Comparison of ENCODE assay signal across 8 mouse cellular contexts in the genomic region with DNA sequence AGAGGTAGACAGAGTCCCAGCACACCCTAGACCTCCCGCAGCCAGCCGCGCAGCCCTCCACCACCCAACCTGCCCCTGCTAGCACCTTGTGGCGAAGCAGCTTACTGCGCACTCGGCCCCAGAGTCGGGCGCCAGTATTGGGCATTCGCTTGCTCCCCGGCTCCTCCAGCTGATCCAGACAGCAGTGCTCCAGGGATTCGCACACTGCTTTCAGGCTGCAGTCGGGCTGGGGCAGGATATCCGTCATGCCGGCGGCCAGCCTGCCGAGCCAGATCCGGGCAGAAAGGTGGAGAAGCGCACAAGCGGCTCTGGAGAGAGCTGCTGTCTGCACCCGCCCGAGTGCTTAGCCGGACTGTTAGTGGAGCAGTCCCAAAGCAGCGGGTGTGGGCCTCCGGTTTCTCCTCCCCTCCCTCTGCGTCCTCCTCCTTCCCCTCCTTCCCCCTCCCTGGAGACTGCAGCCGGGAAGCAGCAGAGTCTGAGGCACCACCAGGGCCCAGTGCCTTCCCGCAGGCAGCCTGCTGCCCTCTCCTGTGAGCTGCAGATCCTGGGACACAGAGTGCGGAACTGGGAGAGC. TPM values are rescaled to one million over a fixed set of nuclear protein-coding genes. Genes with fewer than 3 reads are reported as not detected.
DNase-seq lines count a peak whose midpoint lies in the region; ATAC-seq and TF ChIP-seq lines count a peak whose summit lies in the region.

No protein-coding gene starts in this region.

- peaks cover 50% of the 10 kb centered on the region for H3K4me1 ChIP-seq in forebrain, embryonic 10.5 days
- peaks cover 40% of the 10 kb centered on the region for H3K4me1 ChIP-seq in heart, embryonic 16.5 days (ENCODE audit: control insufficient read depth, insufficient read depth, low read length)
- peaks cover 30% of the 10 kb centered on the region for H3K4me1 ChIP-seq in stomach, embryonic 15.5 days

- peak overlapping the region; percentile 74 for H3K9ac ChIP-seq in heart, embryonic 16.5 days (ENCODE audit: low read length)
- H3K9ac ChIP-seq in stomach, embryonic 15.5 days = no peak overlapping the region

- H3K27ac ChIP-seq in left cerebral cortex, adult 2 months = peak overlapping the region; percentile 33
- H3K27ac ChIP-seq in forebrain, embryonic 10.5 days = peak overlapping the region; percentile 69
- H3K27ac ChIP-seq in heart, embryonic 16.5 days (ENCODE audit: low read length) = peak overlapping the region; percentile 87
- peak overlapping the region; percentile 86 for H3K27ac ChIP-seq in stomach, embryonic 15.5 days

- H3K9me3 ChIP-seq in forebrain, embryonic 10.5 days = no peaks in the 10 kb centered on the region
- no peaks in the 10 kb centered on the region for H3K9me3 ChIP-seq in heart, embryonic 16.5 days (replicated peaks; ENCODE audit: control insufficient read depth, low read length)
- no peaks in the 10 kb centered on the region for H3K9me3 ChIP-seq in stomach, embryonic 15.5 days

- peak in 1 of 2 experiments; percentile 52 for DNase-seq in left cerebral cortex, adult 2 months (ENCODE audit: extremely low spot score in 1 of 2, low spot score in 2 of 2)
- no peak for DNase-seq in left cerebral cortex, adult 8-10 months (ENCODE audit: low spot score in 2 of 2)
- DNase-seq in forebrain, embryonic 10.5 days (ENCODE audit: extremely low spot score, low spot score) = peak; percentile 46
- DNase-seq in kidney, postnatal 10 days = peak; percentile 80
- DNase-seq in lung, postnatal 25 days (ENCODE audit: low spot score) = peak; percentile 68
- no peak for DNase-seq in MN1 (ENCODE audit: low spot score)

- intact Hi-C loops in left cerebral cortex, adult 2 months (cut with DNase I) = no loop called here

- peaks cover 59% of the 10 kb centered on the region for H3K27me3 ChIP-seq in forebrain, embryonic 10.5 days (ENCODE audit: poor library complexity, severe bottlenecking)
- H3K27me3 ChIP-seq in heart, embryonic 16.5 days (ENCODE audit: control insufficient read depth, insufficient read depth, low read length) = no peaks in the 10 kb centered on the region
- H3K27me3 ChIP-seq in stomach, embryonic 15.5 days (replicated peaks) = no peaks in the 10 kb centered on the region

- WGBS in forebrain, embryonic 10.5 days = 6% methylated on average over 28 of the region's 28 CpGs
- 7% methylated on average over 28 of the region's 28 CpGs for WGBS in heart, embryonic 16.5 days
- 12% methylated on average over 28 of the region's 28 CpGs for WGBS in stomach, embryonic 15.5 days

- peak overlapping the region; percentile 84 for H3K4me2 ChIP-seq in heart, embryonic 16.5 days (ENCODE audit: low read depth, low read length)
- peak overlapping the region; percentile 71 for H3K4me2 ChIP-seq in stomach, embryonic 15.5 days

- peaks cover 26% of the 10 kb centered on the region for H3K36me3 ChIP-seq in forebrain, embryonic 10.5 days (replicated peaks)
- no peaks in the 10 kb centered on the region; the same call in 1 of the 2 replicates for H3K36me3 ChIP-seq in heart, embryonic 16.5 days (ENCODE audit: control insufficient read depth, insufficient read depth)
- no peaks in the 10 kb centered on the region for H3K36me3 ChIP-seq in stomach, embryonic 15.5 days

- TF ChIP-seq CTCF in left cerebral cortex, adult 2 months (IDR thresholded peaks at IDR 0.05) = peak; percentile 3; the same call in 1 of the 2 replicates

- ATAC-seq in heart, embryonic 16.5 days (replicated peaks; ENCODE audit: extremely low read depth, insufficient read depth, low FRiP score) = peak; percentile 89
- peak; percentile 79 for ATAC-seq in stomach, embryonic 15.5 days (ENCODE audit: insufficient read depth, low FRiP score, low read depth)

- peak overlapping the region; percentile 46 for H3K4me3 ChIP-seq in left cerebral cortex, adult 2 months
- H3K4me3 ChIP-seq in forebrain, embryonic 10.5 days = peak overlapping the region; percentile 51
- H3K4me3 ChIP-seq in heart, embryonic 16.5 days (ENCODE audit: low read length) = peak overlapping the region; percentile 58
- peak overlapping the region; percentile 44 for H3K4me3 ChIP-seq in stomach, embryonic 15.5 days (replicated peaks)

RNA-seq across cellular contexts. Expression of gene Timm22, which starts 30.2 kb away (rescaled TPM):
- 10 to 100 TPM; 30.3 to 38.8 TPM for total RNA-seq in left cerebral cortex, adult 2 months (2021)
- 10 to 100 TPM; 28.9 to 39.8 (median 30.8) TPM for total RNA-seq in left cerebral cortex, adult 8-10 months (2022)
- 127 and 128 TPM in 2 replicates for polyA plus RNA-seq in forebrain, embryonic 10.5 days (2016; fragmentation: Nextera tagmentation; extraction: Ambion mirVana)
- 81.6 and 84.4 TPM in 2 replicates for polyA plus RNA-seq in heart, embryonic 16.5 days (2015; fragmentation: Nextera tagmentation; extraction: Ambion mirVana)
- 92.5 and 96.5 TPM in 2 replicates for polyA plus RNA-seq in stomach, embryonic 15.5 days (2015; fragmentation: Nextera tagmentation; extraction: Ambion mirVana)

RNA-seq across cellular contexts. Expression of gene Nxn, which starts 38.0 kb away (rescaled TPM):
- total RNA-seq in left cerebral cortex, adult 2 months (2021) = 10 to 100 TPM; 11.2 TPM
- total RNA-seq in left cerebral cortex, adult 8-10 months (2022) = 10 to 100 TPM in 3 of 4 experiments, 1 to 10 TPM in 1; 9.5 to 12.5 (median 10.9) TPM
- polyA plus RNA-seq in forebrain, embryonic 10.5 days (2016; fragmentation: Nextera tagmentation; extraction: Ambion mirVana) = 55.4 and 62.3 TPM in 2 replicates
- polyA plus RNA-seq in heart, embryonic 16.5 days (2015; fragmentation: Nextera tagmentation; extraction: Ambion mirVana) = 20.8 and 21.2 TPM in 2 replicates
- polyA plus RNA-seq in stomach, embryonic 15.5 days (2015; fragmentation: Nextera tagmentation; extraction: Ambion mirVana) = 35.1 and 37.9 TPM in 2 replicates

Comparison
In these comparisons a context has a peak if more than half of its experiments do, and no peak if none do; other contexts are left out.
1. DNase-seq: peak in forebrain, embryonic 10.5 days (single experiment), kidney, postnatal 10 days (single experiment) and lung, postnatal 25 days (single experiment); none in left cerebral cortex, adult 8-10 months (0 of 2) and MN1 (single experiment).
2. H3K27ac ChIP-seq: peak in every context shown above with its lines; median percentile 87 in heart, embryonic 16.5 days; 86 in stomach, embryonic 15.5 days; 69 in forebrain, embryonic 10.5 days; 33 in left cerebral cortex, adult 2 months.
3. Peak in every context shown above with its lines, with median percentiles within 50 percentile points of each other: H3K4me3 ChIP-seq.